Mouse (Mus musculus): ENCODE results near the gene Tmc4. TPM values are rescaled to one million over a fixed set of nuclear protein-coding genes. Genes with fewer than 3 reads are reported as not detected.
A peak's percentile ranks its signal among the peaks of the same experiment; 100 is the strongest.

Tmc4 gene
- polyA plus RNA-seq, 1 experiment from 2014 or later, result 4.3 TPM

- peak within 1 kb of the TSS; percentile 88 for H3K9ac ChIP-seq (replicated peaks; ENCODE audit: low read length)
- no peaks in the 10 kb centered on the region for H3K9me3 ChIP-seq (replicated peaks; ENCODE audit: control insufficient read depth, low read length)
- H3K36me3 ChIP-seq (replicated peaks; ENCODE audit: control insufficient read depth, insufficient read depth, low read depth, low read length), result peaks cover 3% of the 10 kb centered on the region
- DNase-seq (ENCODE audit: low spot score) (peak; percentile 92), ATAC-seq (replicated peaks; ENCODE audit: insufficient number of reproducible peaks, low FRiP score, low TSS enrichment, low read depth) (peak; percentile 95)
- H3K4me2 ChIP-seq (ENCODE audit: low read depth, low read length), result peak within 1 kb of the TSS; percentile 58
- 1% methylated on average over 30 of the region's 32 CpGs for WGBS
- no peaks in the 10 kb centered on the region for H3K27me3 ChIP-seq (ENCODE audit: control insufficient read depth, insufficient read depth, low read length)
- peak within 1 kb of the TSS; percentile 71 for H3K4me3 ChIP-seq (ENCODE audit: low read depth, low read length)
- H3K4me1 ChIP-seq (ENCODE audit: control insufficient read depth, insufficient read depth, low read length), result no peaks in the 10 kb centered on the region
- H3K27ac ChIP-seq (replicated peaks; ENCODE audit: low read depth, low read length), result no peak within 1 kb of the TSS
Measured at GRCm38 (mm10) chr7:3617242-3617995, 59.9 kb downstream of the Tmc4 start, which contains the start of gene Ndufa3. Gene Ndufa3, plus strand, starts transcription at chr7:3617373.

GRCm38 (mm10) chr7:3616389-3617241 lies 60.7 kb downstream of the Tmc4 start:
- Histone ChIP-seq H3K4me2 (ENCODE audit: low read depth, low read length) (no peak overlapping the region), H3K27ac (replicated peaks; ENCODE audit: low read depth, low read length) (no peak overlapping the region), H3K36me3 (replicated peaks; ENCODE audit: control insufficient read depth, insufficient read depth, low read depth, low read length) (peaks cover 3% of the 10 kb centered on the region), H3K4me3 (ENCODE audit: low read depth, low read length) (no peak overlapping the region; the same call in 1 of the 2 replicates), H3K9ac (replicated peaks; ENCODE audit: low read length) (no peak overlapping the region), H3K27me3 (ENCODE audit: control insufficient read depth, insufficient read depth, low read length) (no peaks in the 10 kb centered on the region), H3K9me3 (replicated peaks; ENCODE audit: control insufficient read depth, low read length) (no peaks in the 10 kb centered on the region), H3K4me1 (ENCODE audit: control insufficient read depth, insufficient read depth, low read length) (no peaks in the 10 kb centered on the region)
- WGBS, result 43% methylated on average over 6 of the region's 6 CpGs
- ATAC-seq (replicated peaks; ENCODE audit: insufficient number of reproducible peaks, low FRiP score, low TSS enrichment, low read depth) (peak; percentile 20; the same call in 1 of the 2 replicates), DNase-seq (ENCODE audit: low spot score) (no peak)

GRCm38 (mm10) chr7:3616057-3616388 lies 61.3 kb downstream of the Tmc4 start, which contains the start of gene Oscar:
Gene Oscar, minus strand, starts transcription at chr7:3616157.
- Histone ChIP-seq H3K36me3 (replicated peaks; ENCODE audit: control insufficient read depth, insufficient read depth, low read depth, low read length) (peaks cover 3% of the 10 kb centered on the region), H3K27ac (replicated peaks; ENCODE audit: low read depth, low read length) (no peak within 1 kb of the TSS), H3K4me1 (ENCODE audit: control insufficient read depth, insufficient read depth, low read length) (no peaks in the 10 kb centered on the region), H3K9me3 (replicated peaks; ENCODE audit: control insufficient read depth, low read length) (no peaks in the 10 kb centered on the region), H3K27me3 (ENCODE audit: control insufficient read depth, insufficient read depth, low read length) (no peaks in the 10 kb centered on the region), H3K4me2 (ENCODE audit: low read depth, low read length) (no peak within 1 kb of the TSS), H3K4me3 (ENCODE audit: low read depth, low read length) (no peak within 1 kb of the TSS), H3K9ac (replicated peaks; ENCODE audit: low read length) (no peak within 1 kb of the TSS)
- no peak for DNase-seq (ENCODE audit: low spot score)
- WGBS, result 80% methylated on average over 4 of the region's 4 CpGs
- no peak for ATAC-seq (replicated peaks; ENCODE audit: insufficient number of reproducible peaks, low FRiP score, low TSS enrichment, low read depth)

Small RNA genes within 50 kb of the gene (microRNA-seq; reads per million reads assigned to microRNA genes)
- gene Mir3572 (ENCODE audit: borderline number of aligned reads), result 3.8 reads per million

Other genes with a start within 250 kb of the Tmc4 start
- gene Tarm1, start 174.9 kb downstream of the Tmc4 start, polyA plus RNA-seq (2014; fragmentation: Nextera tagmentation; extraction: Ambion mirVana), result not detected in 2 replicates
- 0.11 and 0.20 TPM in 2 replicates for gene Oscar, start 61.4 kb downstream of the Tmc4 start, polyA plus RNA-seq (2014; fragmentation: Nextera tagmentation; extraction: Ambion mirVana)
- gene Ndufa3, start 60.2 kb downstream of the Tmc4 start, polyA plus RNA-seq (2014; fragmentation: Nextera tagmentation; extraction: Ambion mirVana), result 296 and 350 TPM in 2 replicates
- 29.0 and 30.7 TPM in 2 replicates for gene Tfpt, start 47.6 kb downstream of the Tmc4 start, polyA plus RNA-seq (2014; fragmentation: Nextera tagmentation; extraction: Ambion mirVana)
- gene Prpf31, start 47.6 kb downstream of the Tmc4 start, polyA plus RNA-seq (2014; fragmentation: Nextera tagmentation; extraction: Ambion mirVana), result 142 and 151 TPM in 2 replicates
- 57.4 and 63.9 TPM in 2 replicates for gene Cnot3, start 32.3 kb downstream of the Tmc4 start, polyA plus RNA-seq (2014; fragmentation: Nextera tagmentation; extraction: Ambion mirVana)
- gene Leng1, start 11.7 kb downstream of the Tmc4 start, polyA plus RNA-seq (2014; fragmentation: Nextera tagmentation; extraction: Ambion mirVana), result 15.3 and 16.5 TPM in 2 replicates
- 257 and 283 TPM in 2 replicates for gene Tsen34, start 15.3 kb upstream of the Tmc4 start, polyA plus RNA-seq (2014; fragmentation: Nextera tagmentation; extraction: Ambion mirVana)
- gene Mboat7, start 16.0 kb upstream of the Tmc4 start, polyA plus RNA-seq (2014; fragmentation: Nextera tagmentation; extraction: Ambion mirVana), result 27.6 and 28.4 TPM in 2 replicates
- 1,406 and 1,416 TPM in 2 replicates for gene Rps9, start 26.4 kb upstream of the Tmc4 start, polyA plus RNA-seq (2014; fragmentation: Nextera tagmentation; extraction: Ambion mirVana)
- gene Pirb, start 42.8 kb upstream of the Tmc4 start, polyA plus RNA-seq (2014; fragmentation: Nextera tagmentation; extraction: Ambion mirVana), result 0.10 and 0.17 TPM in 2 replicates
- not detected in 2 replicates for gene Gm15448, start 148.1 kb upstream of the Tmc4 start, polyA plus RNA-seq (2014; fragmentation: Nextera tagmentation; extraction: Ambion mirVana)
- 0.13 TPM in 1 of 2 replicates, not detected in the other for gene Pira2, start 167.5 kb upstream of the Tmc4 start, polyA plus RNA-seq (2014; fragmentation: Nextera tagmentation; extraction: Ambion mirVana)
- 0.11 TPM in 1 of 2 replicates, not detected in the other for gene Gm14548, start 220.6 kb upstream of the Tmc4 start, polyA plus RNA-seq (2014; fragmentation: Nextera tagmentation; extraction: Ambion mirVana)
- 0.11 TPM in 1 of 2 replicates, not detected in the other for gene Lilra6, start 237.9 kb upstream of the Tmc4 start, polyA plus RNA-seq (2014; fragmentation: Nextera tagmentation; extraction: Ambion mirVana)

Measured in embryonic facial prominence, embryonic 11.5 days (tissue).